Mouse (Mus musculus) CD4-positive naive resting alpha-beta T cell, adult 76 days (primary cell): ENCODE data around the gene Olfr1408. TPM values are rescaled to one million over a fixed set of nuclear protein-coding genes. Genes with fewer than 3 reads are reported as not detected.

Experiments used
- total RNA-seq: library from RNA; stranded (reverse); gene quantifications from one replicate; pipeline ENCODE4 v1.2.4, GENCODE M21; 2023

Olfr1408 gene
- total RNA-seq: not detected

GRCm38 (mm10) chr1:173137274-173137673 is at the start of gene Olfr1408:
Olfr1408 (minus strand) TSS chr1:173137374.

Other genes with a start within 250 kb of the Olfr1408 start
- not detected for gene Apcs, start 242.3 kb downstream of the Olfr1408 start, total RNA-seq
- gene Olfr16, start 187.0 kb downstream of the Olfr1408 start, total RNA-seq: not detected
- gene Olfr1406, start 53.3 kb upstream of the Olfr1408 start, total RNA-seq: not detected
- gene Olfr218, start 60.4 kb upstream of the Olfr1408 start, total RNA-seq: not detected
- not detected for gene Olfr1404, start 75.0 kb upstream of the Olfr1408 start, total RNA-seq
- not detected for gene Fcer1a, start 89.8 kb upstream of the Olfr1408 start, total RNA-seq
- gene Olfr418, start 128.6 kb upstream of the Olfr1408 start, total RNA-seq: not detected
- gene Mptx2, start 140.4 kb upstream of the Olfr1408 start, total RNA-seq: not detected
- gene Ackr1, start 196.4 kb upstream of the Olfr1408 start, total RNA-seq: not detected
- gene Aim2, start 213.5 kb upstream of the Olfr1408 start, total RNA-seq: 41.7 TPM
- 0.26 TPM for gene Cadm3, start 230.3 kb upstream of the Olfr1408 start, total RNA-seq